Comparison of ENCODE assay signal across 19 mouse cellular contexts in the genomic region with DNA sequence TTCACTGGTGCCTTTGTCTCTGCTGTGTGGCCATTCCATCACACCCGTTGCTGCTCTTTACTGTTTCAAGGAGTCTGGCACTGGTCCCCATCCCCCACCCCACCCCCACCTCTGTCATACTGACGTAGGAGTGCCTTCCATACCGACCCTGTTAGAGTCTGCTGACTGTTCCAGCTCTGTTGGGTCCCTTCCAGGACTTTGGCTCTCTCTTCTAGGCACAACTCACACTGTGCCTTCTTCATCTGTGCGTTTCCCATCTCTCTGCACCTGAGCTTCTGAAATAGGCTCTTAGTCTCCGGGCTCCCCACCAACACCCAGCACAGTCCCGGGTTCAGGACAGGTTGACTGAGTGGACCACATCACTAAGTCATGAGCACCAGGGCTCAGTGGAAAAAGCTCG. TPM values are rescaled to one million over a fixed set of nuclear protein-coding genes. Genes with fewer than 3 reads are reported as not detected.
DNase-seq lines count a peak whose midpoint lies in the region; ATAC-seq and TF ChIP-seq lines count a peak whose summit lies in the region.
"Had no signal": no experiment of that assay in that cellular context is flagged by ENCODE, and none has a peak within 500 bp of the region (broad histone marks: within the 10 kb centered on the region; RNA-seq: fewer than 3 reads in every experiment).

No protein-coding gene starts in this region.

- H3K27ac ChIP-seq in heart, embryonic 13.5 days (replicated peaks): no peak overlapping the region
- H3K27ac ChIP-seq in heart, adult 2 months: no peak overlapping the region
- peak overlapping the region; percentile 49; the same call in 1 of the 2 replicates for H3K27ac ChIP-seq in midbrain, embryonic 10.5 days (replicated peaks)
- no peak overlapping the region for H3K27ac ChIP-seq in midbrain, postnatal 0 days (ENCODE audit: low read depth, low read length)
- H3K27ac ChIP-seq in hindbrain, postnatal 0 days: no peak overlapping the region
- H3K27ac ChIP-seq: hindbrain, embryonic 15.5 days; kidney, postnatal 0 days; liver, embryonic 12.5 days had no signal

- ATAC-seq in cerebellum, adult (ENCODE audit: insufficient number of reproducible peaks, low FRiP score, low TSS enrichment): no peak
- ATAC-seq in heart, embryonic 13.5 days (ENCODE audit: extremely low read depth, insufficient number of reproducible peaks, low FRiP score, low TSS enrichment): no peak
- ATAC-seq in midbrain, postnatal 0 days (ENCODE audit: low FRiP score): no peak
- ATAC-seq in hindbrain, postnatal 0 days: 0 out of 2 replicates have a peak, but pooled peaks have one; percentile 6
- ATAC-seq: CD4-positive, CD25-positive, alpha-beta regulatory T cell, adult 4 months; forebrain, embryonic 14.5 days; liver, embryonic 12.5 days had no signal

- no peaks in the 10 kb centered on the region for H3K36me3 ChIP-seq in heart, embryonic 13.5 days
- no peaks in the 10 kb centered on the region for H3K36me3 ChIP-seq in heart, adult 2 months (ENCODE audit: control insufficient read depth, insufficient read depth, low read length)
- peaks cover 71% of the 10 kb centered on the region for H3K36me3 ChIP-seq in midbrain, embryonic 10.5 days
- H3K36me3 ChIP-seq in midbrain, postnatal 0 days (ENCODE audit: insufficient read depth, low read length): peaks cover 53% of the 10 kb centered on the region
- H3K36me3 ChIP-seq in hindbrain, postnatal 0 days (ENCODE audit: insufficient read depth, low read length): peaks cover 19% of the 10 kb centered on the region

- no peak overlapping the region; the same call in 1 of the 2 replicates for H3K9ac ChIP-seq in heart, embryonic 13.5 days
- H3K9ac ChIP-seq in heart, adult 2 months (ENCODE audit: low read depth, low read length): no peak overlapping the region
- no peak overlapping the region for H3K9ac ChIP-seq in midbrain, postnatal 0 days (replicated peaks; ENCODE audit: low read length, poor library complexity, severe bottlenecking)
- H3K9ac ChIP-seq in hindbrain, postnatal 0 days (replicated peaks; ENCODE audit: low read length): no peak overlapping the region
- H3K9ac ChIP-seq: hindbrain, embryonic 15.5 days; liver, embryonic 12.5 days had no signal

- no peaks in the 10 kb centered on the region for H3K9me3 ChIP-seq in heart, embryonic 13.5 days
- H3K9me3 ChIP-seq in midbrain, embryonic 10.5 days (replicated peaks): no peaks in the 10 kb centered on the region
- no peaks in the 10 kb centered on the region for H3K9me3 ChIP-seq in midbrain, postnatal 0 days (ENCODE audit: low read length)
- H3K9me3 ChIP-seq in hindbrain, postnatal 0 days (ENCODE audit: low read length): no peaks in the 10 kb centered on the region
- H3K9me3 ChIP-seq: hindbrain, embryonic 15.5 days; liver, embryonic 12.5 days had no signal

- peak; percentile 4 for DNase-seq in cerebellum, adult 11-12 months
- DNase-seq in heart, adult 2 months: no peak
- DNase-seq in midbrain, embryonic 10.5 days (ENCODE audit: low spot score): no peak
- DNase-seq in midbrain, postnatal 0 days (ENCODE audit: low spot score): no peak
- DNase-seq in hindbrain, postnatal 0 days (ENCODE audit: low spot score): no peak
- DNase-seq in adrenal gland, postnatal 14 days: no peak
- DNase-seq: adrenal gland, adult 2 months; cerebellum, adult 18-20 months; kidney, adult 11 months; left cerebral cortex, postnatal 4 days; lung, postnatal 10 days; thymus, adult 18-20 months had no signal

- TF ChIP-seq EP300 in heart, adult 2 months (IDR thresholded peaks at IDR 0.05; ENCODE audit: insufficient read depth, low read depth, low read length): no peak

- H3K4me1 ChIP-seq in heart, embryonic 13.5 days: peaks cover 10% of the 10 kb centered on the region
- no peaks in the 10 kb centered on the region for H3K4me1 ChIP-seq in heart, adult 2 months (ENCODE audit: control insufficient read depth, insufficient read depth, low read length)
- peaks cover 49% of the 10 kb centered on the region for H3K4me1 ChIP-seq in midbrain, embryonic 10.5 days
- H3K4me1 ChIP-seq in midbrain, postnatal 0 days (ENCODE audit: insufficient read depth, low read length): no peaks in the 10 kb centered on the region
- 0 out of 2 replicates have a peak, but pooled peaks cover 4% of the 10 kb centered on the region for H3K4me1 ChIP-seq in hindbrain, postnatal 0 days (ENCODE audit: insufficient read depth, low read length)

- WGBS in heart, embryonic 13.5 days: 56% methylated on average over 7 of the region's 7 CpGs
- WGBS in heart, adult 2 months: 45% methylated on average over 7 of the region's 7 CpGs
- WGBS in midbrain, embryonic 10.5 days: 62% methylated on average over 7 of the region's 7 CpGs
- WGBS in midbrain, postnatal 0 days: 66% methylated on average over 7 of the region's 7 CpGs
- 55% methylated on average over 7 of the region's 7 CpGs for WGBS in hindbrain, postnatal 0 days

- H3K27me3 ChIP-seq in heart, embryonic 13.5 days (replicated peaks): peaks cover 76% of the 10 kb centered on the region
- peaks cover 4% of the 10 kb centered on the region for H3K27me3 ChIP-seq in heart, adult 2 months (ENCODE audit: control insufficient read depth, insufficient read depth, low read length)
- H3K27me3 ChIP-seq in midbrain, embryonic 10.5 days (ENCODE audit: low read depth, poor library complexity, severe bottlenecking): peaks cover 37% of the 10 kb centered on the region
- H3K27me3 ChIP-seq in midbrain, postnatal 0 days (ENCODE audit: insufficient read depth, low read length): no peaks in the 10 kb centered on the region
- H3K27me3 ChIP-seq in hindbrain, postnatal 0 days (ENCODE audit: insufficient read depth, low read length): no peaks in the 10 kb centered on the region; the same call in 1 of the 2 replicates

- no peak for TF ChIP-seq POLR2A in heart, adult 2 months (IDR thresholded peaks at IDR 0.05; ENCODE audit: insufficient read depth, low read depth, low read length)

- no peak overlapping the region for H3K4me3 ChIP-seq in heart, embryonic 13.5 days
- H3K4me3 ChIP-seq in heart, adult 2 months: no peak overlapping the region
- no peak overlapping the region for H3K4me3 ChIP-seq in midbrain, embryonic 10.5 days
- no peak overlapping the region for H3K4me3 ChIP-seq in midbrain, postnatal 0 days (ENCODE audit: low read depth, low read length)
- no peak overlapping the region for H3K4me3 ChIP-seq in hindbrain, postnatal 0 days (ENCODE audit: low read length)
- H3K4me3 ChIP-seq: hindbrain, embryonic 15.5 days; liver, embryonic 12.5 days had no signal

- intact Hi-C loops in heart, adult 2 months (cut with DNase I): no loop called here

- H3K79me2 ChIP-seq in heart, adult 2 months (replicated peaks; ENCODE audit: control insufficient read depth, insufficient read depth, low read length): no peaks in the 10 kb centered on the region

- H3K4me2 ChIP-seq in heart, embryonic 13.5 days: peak overlapping the region; percentile 72; the same call in 1 of the 2 replicates
- no peak overlapping the region for H3K4me2 ChIP-seq in midbrain, postnatal 0 days (ENCODE audit: low read depth, low read length, poor library complexity, severe bottlenecking)
- no peak overlapping the region for H3K4me2 ChIP-seq in hindbrain, postnatal 0 days (ENCODE audit: low read depth, low read length)

- no peak for TF ChIP-seq CTCF in heart, adult 2 months (IDR thresholded peaks at IDR 0.05)
- no peak for TF ChIP-seq CTCF in midbrain, postnatal 0 days (IDR thresholded peaks at IDR 0.05)
- TF ChIP-seq CTCF in hindbrain, postnatal 0 days (IDR thresholded peaks at IDR 0.05; ENCODE audit: low read depth): no peak

RNA-seq across cellular contexts. Expression of a gene that starts 32.8 kb away (rescaled TPM):
- polyA plus RNA-seq in heart, embryonic 13.5 days (2015; fragmentation: Nextera tagmentation; extraction: Ambion mirVana): 94.1 and 99.9 TPM in 2 replicates
- 10 to 100 TPM; 40.2 to 43.2 TPM for total RNA-seq in heart, adult 2 months (2021)
- 38.8 and 45.1 TPM in 2 replicates for polyA plus RNA-seq in heart, adult 2 months (2012; rRNA removed)
- polyA plus RNA-seq in midbrain, embryonic 10.5 days (2016; fragmentation: Nextera tagmentation; extraction: Ambion mirVana): 219 and 263 TPM in 2 replicates
- total RNA-seq in midbrain, postnatal 0 days (2014; rRNA removed): 44.5 and 45.3 TPM in 2 replicates
- 117 and 124 TPM in 2 replicates for polyA plus RNA-seq in midbrain, postnatal 0 days (2015; fragmentation: Nextera tagmentation; extraction: Ambion mirVana)
- total RNA-seq in hindbrain, postnatal 0 days (2014; rRNA removed): 31.7 and 35.4 TPM in 2 replicates
- 124 and 129 TPM in 2 replicates for polyA plus RNA-seq in hindbrain, postnatal 0 days (2015; fragmentation: Nextera tagmentation; extraction: Ambion mirVana)
- total RNA-seq in adrenal gland, postnatal 14 days (2021): 91.3 and 98.1 TPM in 2 replicates

RNA-seq across cellular contexts. Expression of a gene that starts 42.8 kb away (rescaled TPM):
- 95.3 and 101 TPM in 2 replicates for polyA plus RNA-seq in heart, embryonic 13.5 days (2015; fragmentation: Nextera tagmentation; extraction: Ambion mirVana)
- 10 to 100 TPM; 49.4 to 52.6 TPM for total RNA-seq in heart, adult 2 months (2021)
- 41.9 and 62.9 TPM in 2 replicates for polyA plus RNA-seq in heart, adult 2 months (2012; rRNA removed)
- polyA plus RNA-seq in midbrain, embryonic 10.5 days (2016; fragmentation: Nextera tagmentation; extraction: Ambion mirVana): 113 TPM in 2 replicates
- total RNA-seq in midbrain, postnatal 0 days (2014; rRNA removed): 40.5 and 55.5 TPM in 2 replicates
- polyA plus RNA-seq in midbrain, postnatal 0 days (2015; fragmentation: Nextera tagmentation; extraction: Ambion mirVana): 94.7 and 103 TPM in 2 replicates
- 33.2 and 58.3 TPM in 2 replicates for total RNA-seq in hindbrain, postnatal 0 days (2014; rRNA removed)
- 110 and 111 TPM in 2 replicates for polyA plus RNA-seq in hindbrain, postnatal 0 days (2015; fragmentation: Nextera tagmentation; extraction: Ambion mirVana)
- 75.3 and 75.4 TPM in 2 replicates for total RNA-seq in adrenal gland, postnatal 14 days (2021)

RNA-seq across cellular contexts. Expression of a gene that starts 44.7 kb away (rescaled TPM):
- polyA plus RNA-seq in heart, embryonic 13.5 days (2015; fragmentation: Nextera tagmentation; extraction: Ambion mirVana): 0.51 and 1.2 TPM in 2 replicates
- total RNA-seq in heart, adult 2 months (2021): 1 to 10 TPM in 1 of 2 experiments, under 1 TPM in 1; 0.68 to 1.1 TPM
- polyA plus RNA-seq in heart, adult 2 months (2012; rRNA removed): 0.97 and 1.0 TPM in 2 replicates
- polyA plus RNA-seq in midbrain, embryonic 10.5 days (2016; fragmentation: Nextera tagmentation; extraction: Ambion mirVana): 10.4 and 15.0 TPM in 2 replicates
- 74.1 and 78.5 TPM in 2 replicates for total RNA-seq in midbrain, postnatal 0 days (2014; rRNA removed)
- polyA plus RNA-seq in midbrain, postnatal 0 days (2015; fragmentation: Nextera tagmentation; extraction: Ambion mirVana): 31.9 and 35.2 TPM in 2 replicates
- total RNA-seq in hindbrain, postnatal 0 days (2014; rRNA removed): 62.2 and 65.9 TPM in 2 replicates
- 33.9 and 34.5 TPM in 2 replicates for polyA plus RNA-seq in hindbrain, postnatal 0 days (2015; fragmentation: Nextera tagmentation; extraction: Ambion mirVana)
- 5.0 and 5.2 TPM in 2 replicates for total RNA-seq in adrenal gland, postnatal 14 days (2021)
